Mouse (Mus musculus) gastrocnemius, postnatal 10 days (tissue): ENCODE data around the gene App. TPM values are rescaled to one million over a fixed set of nuclear protein-coding genes. Genes with fewer than 3 reads are reported as not detected.

Source experiments
- DNase-seq: peaks from one replicate; pipeline ENCODE4 v3.0.0; 2021; ENCODE audit warnings: mixed read lengths
- total RNA-seq, 2 experiments: library from RNA; stranded (reverse); gene quantifications; 2 replicates each; pipeline ENCODE4 v1.2.3; 2021

The App gene
- total RNA-seq, 2 experiments from 2014 or later = 188 to 221 TPM

GRCm38 (mm10) chr16:85151681-85152080 lies 21.9 kb downstream of the App start:
- no peak for DNase-seq

GRCm38 (mm10) chr16:85150902-85151301 lies 22.7 kb downstream of the App start:
- no peak for DNase-seq

GRCm38 (mm10) chr16:85149509-85149871 lies 24.1 kb downstream of the App start:
- DNase-seq = no peak

GRCm38 (mm10) chr16:85148615-85149508 lies 24.7 kb downstream of the App start:
- peak; percentile 25 for DNase-seq

- DNase-seq = no peak
Observed at GRCm38 (mm10) chr16:85147440-85147839, 26.1 kb downstream of the App start.

GRCm38 (mm10) chr16:85145771-85146178 lies 27.8 kb downstream of the App start:
- no peak for DNase-seq

- DNase-seq = no peak
Observed at GRCm38 (mm10) chr16:85145369-85145768, 28.2 kb downstream of the App start.

GRCm38 (mm10) chr16:85144401-85144800 lies 29.2 kb downstream of the App start:
- DNase-seq = no peak

GRCm38 (mm10) chr16:85143863-85144262 lies 29.7 kb downstream of the App start:
- no peak for DNase-seq

- DNase-seq = no peak
Observed at GRCm38 (mm10) chr16:85143188-85143587, 30.4 kb downstream of the App start.

- no peak for DNase-seq
Observed at GRCm38 (mm10) chr16:85141404-85141803, 32.2 kb downstream of the App start.

- DNase-seq = no peak
Observed at GRCm38 (mm10) chr16:85139178-85139604, 34.4 kb downstream of the App start.

- no peak for DNase-seq
Observed at GRCm38 (mm10) chr16:85137348-85137747, 36.2 kb downstream of the App start.

GRCm38 (mm10) chr16:85136046-85136445 lies 37.5 kb downstream of the App start:
- DNase-seq = no peak

GRCm38 (mm10) chr16:85133468-85133881 lies 40.1 kb downstream of the App start:
- peak; percentile 34 for DNase-seq

- DNase-seq = no peak
Observed at GRCm38 (mm10) chr16:85133057-85133456, 40.5 kb downstream of the App start.

GRCm38 (mm10) chr16:85132182-85132581 lies 41.4 kb downstream of the App start:
- DNase-seq = no peak

- DNase-seq = no peak
Observed at GRCm38 (mm10) chr16:85130861-85131556, 42.6 kb downstream of the App start.

- DNase-seq = no peak
Observed at GRCm38 (mm10) chr16:85128693-85129657, 44.6 kb downstream of the App start.

- no peak for DNase-seq
Observed at GRCm38 (mm10) chr16:85128347-85128664, 45.3 kb downstream of the App start.

GRCm38 (mm10) chr16:85127661-85128346 lies 45.8 kb downstream of the App start:
- DNase-seq = no peak

- no peak for DNase-seq
Observed at GRCm38 (mm10) chr16:85124649-85125048, 48.9 kb downstream of the App start.
